Mouse (Mus musculus) testis, postnatal 10 days (tissue): ENCODE data around the gene Imp3.
A peak's percentile ranks its signal among the peaks of the same experiment; 100 is the strongest.
"Not testable (repeated sequence)": the region's sequence is repeated elsewhere in the genome, so short reads cannot be mapped to it uniquely, and the experiment has no call there.

Source experiments
- DNase-seq: peaks from one replicate; pipeline ENCODE4 v3.0.0; 2021; ENCODE audit warnings: low spot score

Imp3 gene

GRCm38 (mm10) chr9:56937223-56938160 lies at the start of gene Imp3:
Imp3 (plus strand) TSS chr9:56937475.
- peak; percentile 85 for DNase-seq

GRCm38 (mm10) chr9:56887581-56887980 lies 49.7 kb upstream of the Imp3 start:
- no peak for DNase-seq

GRCm38 (mm10) chr9:56889817-56890216 lies 47.5 kb upstream of the Imp3 start:
- DNase-seq: peak; percentile 79

- no peak for DNase-seq
Measured at GRCm38 (mm10) chr9:56890522-56891250, 46.6 kb upstream of the Imp3 start.

- peak; percentile 82 for DNase-seq
Measured at GRCm38 (mm10) chr9:56891517-56892011, 45.7 kb upstream of the Imp3 start.

GRCm38 (mm10) chr9:56892111-56892510 lies 45.2 kb upstream of the Imp3 start:
- no peak for DNase-seq

GRCm38 (mm10) chr9:56893313-56893712 lies 44.0 kb upstream of the Imp3 start:
- no peak for DNase-seq

GRCm38 (mm10) chr9:56894006-56894405 lies 43.3 kb upstream of the Imp3 start:
- peak; percentile 84 for DNase-seq

- DNase-seq: no peak
Measured at GRCm38 (mm10) chr9:56896779-56897178, 40.5 kb upstream of the Imp3 start.

GRCm38 (mm10) chr9:56899409-56899808 lies 37.9 kb upstream of the Imp3 start:
- no peak for DNase-seq

- no peak for DNase-seq
Measured at GRCm38 (mm10) chr9:56900060-56900459, 37.2 kb upstream of the Imp3 start.

- DNase-seq: no peak
Measured at GRCm38 (mm10) chr9:56900571-56900970, 36.7 kb upstream of the Imp3 start.

- no peak for DNase-seq
Measured at GRCm38 (mm10) chr9:56901187-56901586, 36.1 kb upstream of the Imp3 start.

GRCm38 (mm10) chr9:56903662-56904061 lies 33.6 kb upstream of the Imp3 start:
- DNase-seq: no peak

GRCm38 (mm10) chr9:56907549-56907948 lies 29.7 kb upstream of the Imp3 start:
- no peak for DNase-seq

- DNase-seq: not testable (repeated sequence)
Measured at GRCm38 (mm10) chr9:56909991-56910390, 27.3 kb upstream of the Imp3 start.

- no peak for DNase-seq
Measured at GRCm38 (mm10) chr9:56911017-56911416, 26.3 kb upstream of the Imp3 start.

GRCm38 (mm10) chr9:56913991-56914390 lies 23.3 kb upstream of the Imp3 start:
- DNase-seq: no peak

- no peak for DNase-seq
Measured at GRCm38 (mm10) chr9:56915116-56915515, 22.2 kb upstream of the Imp3 start.

GRCm38 (mm10) chr9:56915695-56916410 lies 21.4 kb upstream of the Imp3 start:
- no peak for DNase-seq

- DNase-seq: no peak
Measured at GRCm38 (mm10) chr9:56917131-56917530, 20.1 kb upstream of the Imp3 start.

- DNase-seq: no peak
Measured at GRCm38 (mm10) chr9:56918466-56918865, 18.8 kb upstream of the Imp3 start.
